Mouse (Mus musculus): ENCODE results near the gene Plekhh2.

DNA sequence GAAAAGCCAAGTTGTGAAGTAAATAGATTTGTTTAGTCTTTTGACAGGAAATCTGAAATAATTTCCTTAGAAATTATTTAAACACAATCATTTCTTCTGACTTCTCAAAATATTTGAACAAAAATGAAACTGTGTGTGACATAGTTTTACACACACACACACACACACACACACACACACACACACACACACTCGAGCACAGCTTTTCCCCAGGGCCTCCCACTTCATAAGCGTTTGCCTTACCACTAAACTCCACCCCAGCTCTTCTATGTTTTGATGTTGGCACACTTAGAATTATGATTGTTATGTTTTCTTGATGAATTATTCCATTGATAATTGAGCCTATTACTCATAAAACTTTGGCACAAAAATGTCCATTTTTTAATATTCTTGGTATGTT, 22.9 kb downstream of the Plekhh2 start:
- TF ChIP-seq ETS1 (conservative IDR thresholded peaks at IDR 0.05; ENCODE audit: low read depth, low read length) (no peak), MAZ (IDR thresholded peaks at IDR 0.05; ENCODE audit: low read depth, low read length) (no peak), EP300 (IDR thresholded peaks at IDR 0.05; ENCODE audit: low read length) (no peak), POLR2A (IDR thresholded peaks at IDR 0.05; ENCODE audit: low read depth, low read length) (no peak), RCOR1 (conservative IDR thresholded peaks at IDR 0.05; ENCODE audit: low read depth, low read length) (no peak), ZC3H11A (IDR thresholded peaks at IDR 0.05; ENCODE audit: low read depth, low read length) (no peak), PAX5 (IDR thresholded peaks at IDR 0.05; ENCODE audit: low read length) (no peak), ZMIZ1 (IDR thresholded peaks at IDR 0.05; ENCODE audit: low read depth, low read length) (no peak)
